Mouse (Mus musculus): ENCODE data around the gene Wasf3. TPM values are rescaled to one million over a fixed set of nuclear protein-coding genes. Genes with fewer than 3 reads are reported as not detected.
"Not testable (repeated sequence)": the region's sequence is repeated elsewhere in the genome, so short reads cannot be mapped to it uniquely, and the experiment has no call there.

The Wasf3 gene
- polyA plus RNA-seq, 1 experiment from 2014 or later, result 6.6 TPM

DNA sequence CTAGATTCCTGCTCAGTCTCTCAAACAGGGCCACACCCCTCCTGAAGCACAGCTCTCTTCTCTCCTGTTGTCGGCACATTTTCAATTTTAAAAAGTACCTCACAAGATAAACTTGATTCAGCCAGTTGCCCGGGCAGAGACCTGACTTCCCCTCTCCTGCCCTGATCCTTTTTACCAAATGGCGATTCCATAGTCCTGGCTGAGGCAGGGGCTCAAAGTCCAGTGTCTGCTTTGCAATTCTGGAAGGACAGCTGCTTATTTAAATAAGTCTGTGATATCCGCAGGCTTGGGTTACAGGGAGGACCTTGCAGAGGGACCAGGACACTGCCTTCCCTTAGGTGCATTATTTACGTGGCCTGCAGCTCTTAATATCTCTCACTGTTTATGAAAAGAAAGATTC is 86.5 kb downstream of the Wasf3 start:
- DNase-seq (ENCODE audit: low spot score) (no peak), ATAC-seq (ENCODE audit: insufficient read depth, low FRiP score, low TSS enrichment) (no peak)
- H3K36me3 ChIP-seq (ENCODE audit: control insufficient read depth, insufficient read depth, low read length), result no peaks in the 10 kb centered on the region; the same call in 1 of the 2 replicates
- H3K4me1 ChIP-seq (ENCODE audit: control insufficient read depth, insufficient read depth, low read length), result no peaks in the 10 kb centered on the region
- H3K9me3 ChIP-seq (ENCODE audit: control insufficient read depth, low read length), result no peaks in the 10 kb centered on the region
- H3K9ac ChIP-seq (ENCODE audit: low read length), result no peak overlapping the region
- no peak overlapping the region for H3K4me3 ChIP-seq (ENCODE audit: low read depth, low read length)
- 91% methylated on average over 5 of the region's 5 CpGs for WGBS
- no peaks in the 10 kb centered on the region for H3K27me3 ChIP-seq (ENCODE audit: control insufficient read depth, insufficient read depth, low read length)
- H3K4me2 ChIP-seq (ENCODE audit: low read depth), result no peak overlapping the region
- no peak overlapping the region for H3K27ac ChIP-seq (ENCODE audit: low read depth, low read length)

DNA sequence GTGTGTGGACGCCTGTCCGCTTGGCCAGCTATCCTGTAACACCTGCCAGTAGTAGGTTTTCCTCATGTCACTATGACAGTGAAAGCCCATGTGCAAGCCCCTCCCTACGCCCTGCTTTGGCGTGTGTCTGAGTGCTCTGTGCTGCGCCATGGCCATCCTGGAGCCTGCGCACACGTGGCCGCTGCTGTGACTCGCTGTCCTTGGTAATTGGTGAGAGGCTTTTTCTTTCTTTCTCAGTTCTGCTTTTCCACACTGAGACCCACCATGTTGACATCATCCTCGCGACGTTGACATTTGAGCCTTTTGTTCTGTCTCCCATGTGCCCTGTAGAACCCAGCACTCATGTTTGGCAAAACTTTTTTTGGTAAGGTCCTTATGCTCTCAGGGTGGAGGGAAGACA is 87.0 kb downstream of the Wasf3 start:
- DNase-seq (ENCODE audit: low spot score), result no peak
- 94% methylated on average over 12 of the region's 12 CpGs for WGBS
- no peaks in the 10 kb centered on the region for H3K9me3 ChIP-seq (ENCODE audit: control insufficient read depth, low read length)
- H3K9ac ChIP-seq (ENCODE audit: low read length), result no peak overlapping the region
- no peak overlapping the region for H3K4me3 ChIP-seq (ENCODE audit: low read depth, low read length)
- no peaks in the 10 kb centered on the region; the same call in 1 of the 2 replicates for H3K36me3 ChIP-seq (ENCODE audit: control insufficient read depth, insufficient read depth, low read length)
- ATAC-seq (ENCODE audit: insufficient read depth, low FRiP score, low TSS enrichment), result no peak
- H3K4me1 ChIP-seq (ENCODE audit: control insufficient read depth, insufficient read depth, low read length), result no peaks in the 10 kb centered on the region
- no peak overlapping the region for H3K4me2 ChIP-seq (ENCODE audit: low read depth)
- H3K27me3 ChIP-seq (ENCODE audit: control insufficient read depth, insufficient read depth, low read length), result no peaks in the 10 kb centered on the region
- H3K27ac ChIP-seq (ENCODE audit: low read depth, low read length), result no peak overlapping the region

GRCm38 (mm10) chr5:146479564-146479963 is 94.8 kb downstream of the Wasf3 start:
- not testable (repeated sequence) for H3K4me1 ChIP-seq (ENCODE audit: control insufficient read depth, insufficient read depth, low read length); H3K36me3 ChIP-seq (ENCODE audit: control insufficient read depth, insufficient read depth, low read length); H3K27me3 ChIP-seq (ENCODE audit: control insufficient read depth, insufficient read depth, low read length); H3K9me3 ChIP-seq (ENCODE audit: control insufficient read depth, low read length); H3K27ac ChIP-seq (ENCODE audit: low read depth, low read length); DNase-seq (ENCODE audit: low spot score); ATAC-seq (ENCODE audit: insufficient read depth, low FRiP score, low TSS enrichment); H3K4me2 ChIP-seq (ENCODE audit: low read depth); H3K4me3 ChIP-seq (ENCODE audit: low read depth, low read length); H3K9ac ChIP-seq (ENCODE audit: low read length)
- 11% methylated on average over 4 of the region's 4 CpGs for WGBS

DNA sequence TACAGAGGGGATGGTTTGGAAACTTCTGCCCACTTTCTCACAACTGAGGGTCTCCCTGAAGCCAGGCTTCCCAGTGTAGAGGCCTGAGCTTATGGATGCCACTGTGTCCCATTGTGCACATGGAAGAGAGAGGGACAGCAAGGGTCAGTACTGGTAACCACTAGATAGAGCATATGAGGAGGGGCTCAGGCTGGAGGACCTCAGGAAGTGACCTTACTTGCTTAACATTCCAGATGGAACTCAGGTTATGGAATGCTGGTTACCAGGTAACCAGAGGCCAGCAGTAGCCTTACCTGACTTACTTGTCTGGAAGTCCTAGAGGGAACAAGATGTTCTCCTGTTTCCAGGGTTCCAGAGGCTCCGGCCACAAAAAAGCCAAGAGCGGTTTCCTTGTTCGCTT is 96.9 kb downstream of the Wasf3 start, which contains the start of gene Gm6408:
Gene Gm6408, plus strand, starts transcription at position 301 of the 400 bp plus-strand sequence.
- H3K36me3 ChIP-seq (ENCODE audit: control insufficient read depth, insufficient read depth, low read length); H3K4me3 ChIP-seq (ENCODE audit: low read depth, low read length); H3K4me2 ChIP-seq (ENCODE audit: low read depth); H3K4me1 ChIP-seq (ENCODE audit: control insufficient read depth, insufficient read depth, low read length); H3K9ac ChIP-seq (ENCODE audit: low read length); DNase-seq (ENCODE audit: low spot score); ATAC-seq (ENCODE audit: insufficient read depth, low FRiP score, low TSS enrichment); H3K27ac ChIP-seq (ENCODE audit: low read depth, low read length); H3K9me3 ChIP-seq (ENCODE audit: control insufficient read depth, low read length); H3K27me3 ChIP-seq (ENCODE audit: control insufficient read depth, insufficient read depth, low read length): not testable (repeated sequence)
- 86% methylated on average over 1 of the region's 3 CpGs for WGBS

- not testable (repeated sequence) for DNase-seq (ENCODE audit: low spot score); H3K4me3 ChIP-seq (ENCODE audit: low read depth, low read length); ATAC-seq (ENCODE audit: insufficient read depth, low FRiP score, low TSS enrichment); H3K27ac ChIP-seq (ENCODE audit: low read depth, low read length); H3K27me3 ChIP-seq (ENCODE audit: control insufficient read depth, insufficient read depth, low read length); H3K4me1 ChIP-seq (ENCODE audit: control insufficient read depth, insufficient read depth, low read length); H3K36me3 ChIP-seq (ENCODE audit: control insufficient read depth, insufficient read depth, low read length); H3K9ac ChIP-seq (ENCODE audit: low read length); H3K4me2 ChIP-seq (ENCODE audit: low read depth); H3K9me3 ChIP-seq (ENCODE audit: control insufficient read depth, low read length)
- WGBS, result 11% methylated on average over 3 of the region's 4 CpGs
Observed at GRCm38 (mm10) chr5:146488959-146489358, 104.2 kb downstream of the Wasf3 start.

- H3K36me3 ChIP-seq (ENCODE audit: control insufficient read depth, insufficient read depth, low read length); H3K27me3 ChIP-seq (ENCODE audit: control insufficient read depth, insufficient read depth, low read length); H3K27ac ChIP-seq (ENCODE audit: low read depth, low read length); ATAC-seq (ENCODE audit: insufficient read depth, low FRiP score, low TSS enrichment); H3K4me1 ChIP-seq (ENCODE audit: control insufficient read depth, insufficient read depth, low read length); H3K4me2 ChIP-seq (ENCODE audit: low read depth); H3K4me3 ChIP-seq (ENCODE audit: low read depth, low read length); H3K9me3 ChIP-seq (ENCODE audit: control insufficient read depth, low read length); DNase-seq (ENCODE audit: low spot score); H3K9ac ChIP-seq (ENCODE audit: low read length): not testable (repeated sequence)
- no CpG with 5 or more reads among the region's 5 CpGs for WGBS
Observed at GRCm38 (mm10) chr5:146491063-146491462, 106.3 kb downstream of the Wasf3 start, which contains the start of gene Gm6370. Gm6370 (plus strand) TSS chr5:146491363.

DNA sequence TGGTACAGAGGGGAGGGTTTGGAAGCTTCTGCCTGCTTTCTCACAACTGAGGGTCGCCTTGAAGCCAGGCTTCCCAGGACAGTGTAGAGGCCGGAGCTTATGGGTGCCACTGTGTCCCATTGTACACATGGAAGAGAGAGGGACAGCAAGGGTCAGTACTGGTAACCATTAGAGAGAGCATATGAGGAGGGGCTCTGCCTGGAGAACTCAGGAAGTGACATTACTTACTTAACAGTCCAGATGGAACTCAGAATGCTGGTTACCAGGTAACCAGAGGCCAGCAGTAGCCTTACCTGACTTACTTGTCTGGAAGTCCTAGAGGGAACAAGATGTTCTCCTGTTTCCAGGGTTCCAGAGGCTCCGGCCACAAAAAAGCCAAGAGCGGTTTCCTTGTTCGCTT is 117.3 kb downstream of the Wasf3 start, which contains the start of gene 4930449I24Rik:
Gene 4930449I24Rik, plus strand, starts transcription at position 301 of the 400 bp plus-strand sequence.
- H3K9me3 ChIP-seq (ENCODE audit: control insufficient read depth, low read length); H3K4me2 ChIP-seq (ENCODE audit: low read depth); H3K4me3 ChIP-seq (ENCODE audit: low read depth, low read length); H3K9ac ChIP-seq (ENCODE audit: low read length); DNase-seq (ENCODE audit: low spot score); H3K36me3 ChIP-seq (ENCODE audit: control insufficient read depth, insufficient read depth, low read length); ATAC-seq (ENCODE audit: insufficient read depth, low FRiP score, low TSS enrichment); H3K27ac ChIP-seq (ENCODE audit: low read depth, low read length); H3K27me3 ChIP-seq (ENCODE audit: control insufficient read depth, insufficient read depth, low read length); H3K4me1 ChIP-seq (ENCODE audit: control insufficient read depth, insufficient read depth, low read length): not testable (repeated sequence)
- no CpG with 5 or more reads among the region's 5 CpGs for WGBS

DNA sequence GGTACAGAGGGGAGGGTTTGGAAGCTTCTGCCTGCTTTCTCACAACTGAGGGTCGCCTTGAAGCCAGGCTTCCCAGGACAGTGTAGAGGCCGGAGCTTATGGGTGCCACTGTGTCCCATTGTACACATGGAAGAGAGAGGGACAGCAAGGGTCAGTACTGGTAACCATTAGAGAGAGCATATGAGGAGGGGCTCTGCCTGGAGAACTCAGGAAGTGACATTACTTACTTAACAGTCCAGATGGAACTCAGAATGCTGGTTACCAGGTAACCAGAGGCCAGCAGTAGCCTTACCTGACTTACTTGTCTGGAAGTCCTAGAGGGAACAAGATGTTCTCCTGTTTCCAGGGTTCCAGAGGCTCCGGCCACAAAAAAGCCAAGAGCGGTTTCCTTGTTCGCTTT is 129.0 kb downstream of the Wasf3 start, which contains the start of gene Gm3402:
Gene Gm3402, plus strand, starts transcription at position 301 of the 400 bp plus-strand sequence.
- ATAC-seq (ENCODE audit: insufficient read depth, low FRiP score, low TSS enrichment); H3K36me3 ChIP-seq (ENCODE audit: control insufficient read depth, insufficient read depth, low read length); H3K9me3 ChIP-seq (ENCODE audit: control insufficient read depth, low read length); H3K4me1 ChIP-seq (ENCODE audit: control insufficient read depth, insufficient read depth, low read length); H3K9ac ChIP-seq (ENCODE audit: low read length); DNase-seq (ENCODE audit: low spot score); H3K4me3 ChIP-seq (ENCODE audit: low read depth, low read length); H3K27me3 ChIP-seq (ENCODE audit: control insufficient read depth, insufficient read depth, low read length); H3K27ac ChIP-seq (ENCODE audit: low read depth, low read length); H3K4me2 ChIP-seq (ENCODE audit: low read depth): not testable (repeated sequence)
- WGBS, result no CpG with 5 or more reads among the region's 5 CpGs

Data from neural tube, embryonic 11.5 days (tissue).